ENCODE assay signal across 28 mouse cellular contexts in the genomic region with DNA sequence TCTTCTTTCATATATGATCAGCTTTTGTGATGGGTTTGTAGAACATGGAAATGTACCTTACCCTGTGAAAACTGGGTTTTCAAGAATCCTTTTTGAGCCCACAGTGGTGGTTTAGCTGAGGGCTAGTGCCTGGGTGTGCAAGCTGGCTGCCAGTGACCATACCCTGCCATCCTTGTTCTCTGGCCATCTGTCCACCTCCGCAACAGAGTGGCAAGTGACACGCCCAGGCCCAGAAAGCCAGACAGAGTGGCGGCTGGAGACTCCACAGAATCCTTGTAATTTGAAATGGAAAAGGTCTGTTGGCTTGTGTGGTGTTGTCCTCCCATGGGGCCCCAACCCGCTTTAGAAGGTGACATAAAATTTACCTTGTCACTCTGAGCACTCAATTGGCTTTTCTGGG. TPM values are rescaled to one million over a fixed set of nuclear protein-coding genes. Genes with fewer than 3 reads are reported as not detected.
DNase-seq lines count a peak whose midpoint lies in the region; ATAC-seq and TF ChIP-seq lines count a peak whose summit lies in the region.
"Had no signal": no experiment of that assay in that cellular context is flagged by ENCODE, and none has a peak within 500 bp of the region (broad histone marks: within the 10 kb centered on the region; RNA-seq: fewer than 3 reads in every experiment).

No protein-coding gene starts in this region.

- no peak overlapping the region for H3K9ac ChIP-seq in lung, embryonic 15.5 days
- no peak overlapping the region for H3K9ac ChIP-seq in forebrain, embryonic 11.5 days (ENCODE audit: low read length)
- H3K9ac ChIP-seq: hindbrain, embryonic 15.5 days; limb, embryonic 15.5 days; liver, embryonic 13.5 days; neural tube, embryonic 15.5 days; stomach, embryonic 15.5 days had no signal

- ATAC-seq in lung, embryonic 15.5 days (ENCODE audit: borderline replicate concordance, extremely low read depth, low FRiP score, low TSS enrichment), result no peak
- no peak for ATAC-seq in forebrain, embryonic 11.5 days (replicated peaks; ENCODE audit: low FRiP score)
- ATAC-seq: forebrain, embryonic 14.5 days; inflammation-experienced regulatory T-cells, adult 6 months had no signal

- H3K36me3 ChIP-seq in lung, embryonic 15.5 days, result no peaks in the 10 kb centered on the region
- no peaks in the 10 kb centered on the region for H3K36me3 ChIP-seq in forebrain, embryonic 11.5 days (ENCODE audit: control insufficient read depth, insufficient read depth, low read length)
- H3K36me3 ChIP-seq: hindbrain, embryonic 10.5 days; hindbrain, embryonic 15.5 days; liver, embryonic 13.5 days; neural tube, embryonic 15.5 days; stomach, embryonic 15.5 days had no signal

- TF ChIP-seq POLR2A in cerebellum, adult 2 months (IDR thresholded peaks at IDR 0.05; ENCODE audit: borderline replicate concordance, insufficient read depth, low read length), result no peak

- WGBS in lung, embryonic 15.5 days, result 92% methylated on average over 4 of the region's 4 CpGs
- 10% methylated on average over 4 of the region's 4 CpGs for WGBS in cerebellum, adult 2 months
- WGBS in forebrain, embryonic 11.5 days, result 94% methylated on average over 4 of the region's 4 CpGs

- no peaks in the 10 kb centered on the region for H3K27me3 ChIP-seq in lung, embryonic 15.5 days
- no peaks in the 10 kb centered on the region for H3K27me3 ChIP-seq in cerebellum, adult 2 months (ENCODE audit: control insufficient read depth, insufficient read depth, low read length)
- no peaks in the 10 kb centered on the region for H3K27me3 ChIP-seq in forebrain, embryonic 11.5 days (ENCODE audit: control insufficient read depth, insufficient read depth, low read length)
- H3K27me3 ChIP-seq: hindbrain, embryonic 15.5 days; limb, embryonic 15.5 days; neural tube, embryonic 15.5 days; stomach, embryonic 15.5 days had no signal

- peaks cover 41% of the 10 kb centered on the region for H3K4me1 ChIP-seq in lung, embryonic 15.5 days
- H3K4me1 ChIP-seq in cerebellum, adult 2 months (ENCODE audit: control insufficient read depth, insufficient read depth, low read length), result peaks cover 8% of the 10 kb centered on the region; the same call in 1 of the 2 replicates
- peaks cover 6% of the 10 kb centered on the region; the same call in 1 of the 2 replicates for H3K4me1 ChIP-seq in forebrain, embryonic 11.5 days (replicated peaks; ENCODE audit: control insufficient read depth, insufficient read depth, low read length)

- no peak for DNase-seq in lung, adult 18-20 months
- peak; percentile 60 for DNase-seq in cerebellum, adult 11 months
- DNase-seq in cerebellum, adult 2 months, result peak; percentile 71 to 83
- peak; percentile 71 to 75 for DNase-seq in cerebellum, postnatal 14 days
- DNase-seq in forebrain, embryonic 11.5 days (ENCODE audit: low spot score), result no peak
- no peak for DNase-seq in adrenal gland, postnatal 4 days (ENCODE audit: low spot score in 2 of 2)
- no peak for DNase-seq in natural killer cell, adult 2 months (ENCODE audit: low spot score in 2 of 2)
- DNase-seq: adrenal gland, adult 2 months; adrenal gland, postnatal 36 days; gastrocnemius, postnatal 36 days; heart, postnatal 14 days; kidney, adult 18-20 months; kidney, postnatal 36 days; liver, embryonic 13.5 days; lung, adult 2 months; midbrain, embryonic 14.5 days; retina, postnatal 1 day; right cerebral cortex, postnatal 14 days; thymus, postnatal 14 days had no signal

- no peak overlapping the region for H3K4me3 ChIP-seq in lung, embryonic 15.5 days
- no peak overlapping the region for H3K4me3 ChIP-seq in cerebellum, adult 2 months (replicated peaks; ENCODE audit: insufficient read depth, low read depth, low read length)
- H3K4me3 ChIP-seq in forebrain, embryonic 11.5 days (ENCODE audit: low read depth, low read length), result no peak overlapping the region
- H3K4me3 ChIP-seq: hindbrain, embryonic 10.5 days; hindbrain, embryonic 15.5 days; limb, embryonic 10.5 days; limb, embryonic 15.5 days; liver, embryonic 13.5 days; neural tube, embryonic 15.5 days; stomach, embryonic 15.5 days had no signal

- H3K9me3 ChIP-seq in lung, embryonic 15.5 days, result no peaks in the 10 kb centered on the region
- H3K9me3 ChIP-seq in forebrain, embryonic 11.5 days (ENCODE audit: control insufficient read depth, low read length), result no peaks in the 10 kb centered on the region
- H3K9me3 ChIP-seq: hindbrain, embryonic 10.5 days; hindbrain, embryonic 15.5 days; limb, embryonic 10.5 days; limb, embryonic 15.5 days; liver, embryonic 13.5 days; neural tube, embryonic 15.5 days; stomach, embryonic 15.5 days had no signal

- no peak overlapping the region for H3K4me2 ChIP-seq in lung, embryonic 15.5 days
- H3K4me2 ChIP-seq in forebrain, embryonic 11.5 days (ENCODE audit: low read depth, low read length, severe bottlenecking), result no peak overlapping the region
- H3K4me2 ChIP-seq: hindbrain, embryonic 15.5 days; limb, embryonic 15.5 days; liver, embryonic 13.5 days; neural tube, embryonic 15.5 days; stomach, embryonic 15.5 days had no signal

- H3K27ac ChIP-seq in lung, embryonic 15.5 days, result peak overlapping the region; percentile 94; the same call in 1 of the 2 replicates
- peak overlapping the region; percentile 11 for H3K27ac ChIP-seq in cerebellum, adult 2 months (ENCODE audit: insufficient read depth, low read length)
- no peak overlapping the region for H3K27ac ChIP-seq in forebrain, embryonic 11.5 days (ENCODE audit: low read depth, low read length)
- H3K27ac ChIP-seq: hindbrain, embryonic 10.5 days; hindbrain, embryonic 15.5 days; limb, embryonic 10.5 days; limb, embryonic 15.5 days; neural tube, embryonic 15.5 days; stomach, embryonic 15.5 days had no signal

- no peak for TF ChIP-seq CTCF in cerebellum, adult 2 months (IDR thresholded peaks at IDR 0.05; ENCODE audit: borderline replicate concordance, insufficient read depth, low read depth, low read length)

RNA-seq across cellular contexts. Expression of a gene that starts 31.9 kb away (rescaled TPM):
- polyA plus RNA-seq in lung, embryonic 15.5 days (2015; fragmentation: Nextera tagmentation; extraction: Ambion mirVana), result 9.9 and 10.9 TPM in 2 replicates
- polyA plus RNA-seq in cerebellum, adult 2 months (2012; rRNA removed), result 31.8 and 34.1 TPM in 2 replicates
- 3.0 and 3.2 TPM in 2 replicates for polyA plus RNA-seq in forebrain, embryonic 11.5 days (2014; fragmentation: Nextera tagmentation; extraction: Ambion mirVana)
- 10 to 100 TPM; 73.5 to 77.8 TPM for total RNA-seq in adrenal gland, postnatal 4 days (2021)

Comparison
In these comparisons a context has a peak if more than half of its experiments do, and no peak if none do; other contexts are left out.
1. DNase-seq: peak in cerebellum, adult 11 months (single experiment), cerebellum, adult 2 months (2 of 2) and cerebellum, postnatal 14 days (2 of 2); none in lung, adult 18-20 months (0 of 2), forebrain, embryonic 11.5 days (single experiment), adrenal gland, postnatal 4 days (0 of 2) and natural killer cell, adult 2 months (0 of 2).